Mouse (Mus musculus) layer of hippocampus, adult 9-11 months (tissue): Measurements from ENCODE around the gene Eml4.

Experiments used
- DNase-seq: peaks from one replicate; pipeline ENCODE4 v3.0.0; 2022

Gene Eml4

GRCm38 (mm10) chr17:83387161-83387560 lies 36.4 kb downstream of the Eml4 start:
- DNase-seq = no peak

DNA sequence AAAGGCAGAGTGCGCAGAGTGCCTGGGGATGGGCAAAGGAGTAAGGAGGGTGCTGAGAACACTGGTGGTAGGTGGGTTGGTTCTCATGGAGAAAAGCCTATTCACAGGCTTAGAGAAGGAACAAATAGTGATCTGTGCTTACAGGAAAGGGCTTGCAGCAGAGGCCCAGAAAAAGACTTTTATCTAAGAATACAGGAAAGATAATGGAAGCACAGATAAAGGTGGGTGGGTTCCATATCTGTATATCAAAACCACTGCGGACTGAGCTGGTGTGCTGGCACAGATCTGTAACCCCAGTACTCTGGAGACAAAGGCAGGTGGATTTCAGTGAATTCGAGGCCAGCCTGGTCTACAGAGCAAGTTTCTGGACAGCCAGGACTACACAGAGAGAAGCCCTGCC lies 43.3 kb downstream of the Eml4 start:
- no peak for DNase-seq

DNA sequence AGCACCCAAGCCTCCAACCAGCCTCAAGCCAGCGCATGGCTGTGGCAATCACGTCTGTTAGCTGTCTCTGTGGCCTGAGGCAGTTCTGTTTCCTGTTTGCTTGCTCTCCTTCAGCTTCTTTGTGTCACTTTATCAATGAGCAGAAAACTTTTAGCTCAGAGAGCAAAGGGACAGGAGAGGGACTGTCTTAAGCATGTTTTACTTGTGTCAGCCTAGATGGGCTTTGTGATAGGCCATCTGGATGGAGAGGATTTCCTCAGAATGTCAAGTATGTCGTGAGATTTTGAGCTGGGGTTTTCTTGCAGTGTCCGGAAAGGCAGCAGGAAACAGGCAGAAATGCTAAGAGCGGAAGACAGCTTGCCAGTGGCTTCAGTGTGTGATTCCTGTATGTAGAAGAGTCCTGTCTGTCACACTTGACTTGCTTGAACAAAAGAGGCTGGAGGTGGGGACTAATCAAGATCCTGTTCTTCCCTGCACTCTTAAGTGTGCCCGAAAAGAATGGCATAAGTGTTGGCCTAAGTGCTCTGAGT lies 46.9 kb downstream of the Eml4 start:
- no peak for DNase-seq

DNA sequence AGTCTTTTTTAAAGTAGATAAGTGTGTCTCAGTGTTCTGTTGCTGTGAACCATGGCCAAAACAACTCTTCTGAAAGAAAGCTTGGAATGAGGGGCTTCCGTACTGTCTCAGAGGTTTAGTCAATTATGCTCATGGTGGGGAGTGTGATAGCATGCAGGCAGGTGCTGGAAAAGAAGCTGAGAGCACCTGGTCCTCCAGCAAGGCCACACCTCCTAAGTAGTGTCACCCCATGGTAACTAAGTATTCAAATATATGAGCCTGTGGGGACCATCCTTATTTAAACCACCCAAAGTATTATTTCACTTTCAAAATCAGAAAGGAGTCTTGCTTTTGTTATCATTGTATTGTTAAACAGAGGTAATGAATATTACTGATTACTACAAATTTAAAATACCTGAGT lies 48.0 kb downstream of the Eml4 start:
- no peak for DNase-seq

DNA sequence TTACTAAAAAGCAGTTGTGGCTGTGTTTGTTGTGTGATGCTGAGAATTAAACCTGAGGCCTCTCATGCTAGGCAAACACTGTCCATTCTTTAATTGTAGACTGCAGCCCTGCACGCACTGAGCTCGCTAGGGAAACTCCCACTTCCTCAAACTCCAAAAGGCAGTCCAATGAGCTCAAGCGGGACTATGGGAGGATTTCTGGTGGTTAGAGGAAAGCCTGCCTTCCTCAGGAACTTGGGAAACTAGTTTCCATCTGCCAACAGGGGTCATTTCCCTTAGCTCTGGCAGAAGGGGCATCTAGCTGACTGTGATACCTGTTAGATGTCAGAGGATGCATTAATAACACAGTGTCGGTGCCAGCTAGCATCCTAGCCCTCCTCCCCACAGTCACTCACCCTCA lies 79.9 kb downstream of the Eml4 start:
- no peak for DNase-seq

DNA sequence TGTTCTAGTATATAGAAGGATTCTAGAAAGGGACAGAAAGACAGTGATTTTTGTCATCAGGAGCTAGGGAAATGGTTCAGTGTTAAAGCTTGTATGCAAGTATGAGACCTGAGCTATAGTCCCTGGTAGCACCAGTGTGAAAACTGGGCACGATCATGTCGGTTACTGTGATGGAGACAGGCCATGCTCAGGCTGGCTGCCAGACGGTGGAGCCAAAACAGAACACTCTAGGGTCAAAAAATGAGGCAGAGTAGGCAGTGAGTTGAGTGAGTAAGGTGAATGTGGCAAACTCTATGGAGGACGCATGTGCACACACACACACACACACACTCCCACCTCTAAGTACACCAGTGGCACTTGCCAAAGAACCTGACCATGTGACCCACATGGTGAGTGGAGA lies 92.7 kb downstream of the Eml4 start:
- DNase-seq = no peak

DNA sequence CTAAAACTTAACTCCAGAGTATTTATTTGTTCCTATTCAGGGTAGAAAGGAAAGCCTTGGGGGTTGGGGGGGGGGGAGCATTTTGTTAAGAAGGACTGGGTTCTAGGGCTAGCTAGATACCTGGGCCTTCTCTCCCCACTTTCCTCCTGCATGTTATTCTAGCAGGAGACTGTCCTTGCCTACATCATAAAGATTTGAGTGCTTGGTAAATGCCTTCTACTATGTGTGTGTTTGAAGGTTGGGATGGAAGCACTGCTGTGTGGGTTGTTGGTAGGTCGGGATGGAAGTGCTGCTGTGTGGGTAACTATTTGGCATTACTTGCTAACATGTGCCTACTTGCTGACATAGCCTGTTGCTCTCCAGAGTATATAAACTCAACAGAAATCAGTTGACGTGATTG lies 98.9 kb downstream of the Eml4 start:
- DNase-seq = no peak

DNA sequence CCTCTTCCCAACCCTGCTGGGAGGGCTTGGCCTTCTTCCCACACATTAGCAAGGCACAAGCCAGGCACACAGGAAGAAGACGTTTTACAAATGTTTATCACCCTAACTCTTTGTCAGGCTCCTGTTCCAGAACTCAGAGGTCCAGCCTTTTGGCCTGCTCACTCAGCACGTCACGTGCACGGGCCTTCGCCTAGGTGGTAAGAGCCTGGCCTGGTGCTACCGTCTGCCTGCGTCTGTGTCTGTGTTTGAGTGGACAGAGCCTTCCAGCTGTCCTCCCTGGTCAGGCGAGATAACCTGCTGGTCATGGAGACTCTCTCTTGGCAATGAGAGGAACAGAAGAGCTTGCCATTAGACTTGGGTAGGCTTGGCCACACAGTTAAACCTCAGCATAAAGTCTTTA lies 100.6 kb downstream of the Eml4 start:
- DNase-seq = no peak

GRCm38 (mm10) chr17:83451796-83452195 lies 101.1 kb downstream of the Eml4 start:
- no peak for DNase-seq

GRCm38 (mm10) chr17:83452451-83452850 lies 101.7 kb downstream of the Eml4 start:
- DNase-seq = no peak

- no peak for DNase-seq
Observed at GRCm38 (mm10) chr17:83453587-83453986, 102.9 kb downstream of the Eml4 start.

- DNase-seq = no peak
Observed at GRCm38 (mm10) chr17:83457271-83457670, 106.5 kb downstream of the Eml4 start.

GRCm38 (mm10) chr17:83465969-83466368 lies 115.2 kb downstream of the Eml4 start:
- DNase-seq = no peak

DNA sequence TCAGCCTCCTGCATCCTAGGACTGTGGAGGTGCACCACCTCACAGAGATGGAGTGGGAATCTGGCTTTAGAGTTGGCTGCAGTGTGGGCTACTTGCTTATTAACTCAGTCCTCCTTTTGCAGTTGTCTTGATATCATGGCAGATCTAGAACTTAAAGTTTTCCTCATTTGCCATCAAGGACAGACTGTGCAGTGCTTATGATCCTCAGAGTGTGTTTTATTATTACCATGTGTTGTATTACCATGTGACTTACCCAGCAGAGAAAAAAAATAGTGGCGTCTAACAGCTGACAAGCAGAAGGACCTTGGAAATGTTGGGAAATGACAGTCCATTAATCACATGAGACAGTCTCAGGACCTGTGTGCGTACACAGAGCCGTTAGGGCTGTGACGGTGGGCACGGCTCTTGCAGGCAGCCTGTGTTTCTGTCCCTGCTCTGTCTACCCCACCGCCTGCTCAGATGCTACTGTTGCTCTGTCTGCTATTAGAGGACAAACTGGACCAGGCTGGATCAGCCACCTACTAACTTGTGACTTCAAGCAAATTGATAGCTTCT lies 116.0 kb downstream of the Eml4 start:
- DNase-seq = no peak

DNA sequence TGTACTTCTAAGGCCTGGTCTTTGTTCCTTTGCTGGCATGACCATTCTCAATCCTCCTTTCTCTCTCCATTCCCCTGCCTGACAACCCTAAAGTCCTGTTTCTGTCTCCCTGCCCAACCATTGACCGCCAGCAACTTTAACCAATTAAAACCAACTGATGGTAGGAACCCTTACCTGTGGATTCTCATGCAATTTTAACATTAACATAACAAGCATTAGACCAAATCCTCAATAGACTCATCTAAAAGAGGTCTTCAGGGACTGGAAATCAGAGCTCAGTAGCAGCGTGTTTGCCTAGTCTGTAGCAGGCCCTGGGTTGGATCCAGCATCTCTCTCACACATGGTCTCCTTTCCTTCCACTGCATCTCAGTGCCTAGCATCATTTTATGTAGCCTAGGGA lies 118.9 kb downstream of the Eml4 start:
- no peak for DNase-seq

DNA sequence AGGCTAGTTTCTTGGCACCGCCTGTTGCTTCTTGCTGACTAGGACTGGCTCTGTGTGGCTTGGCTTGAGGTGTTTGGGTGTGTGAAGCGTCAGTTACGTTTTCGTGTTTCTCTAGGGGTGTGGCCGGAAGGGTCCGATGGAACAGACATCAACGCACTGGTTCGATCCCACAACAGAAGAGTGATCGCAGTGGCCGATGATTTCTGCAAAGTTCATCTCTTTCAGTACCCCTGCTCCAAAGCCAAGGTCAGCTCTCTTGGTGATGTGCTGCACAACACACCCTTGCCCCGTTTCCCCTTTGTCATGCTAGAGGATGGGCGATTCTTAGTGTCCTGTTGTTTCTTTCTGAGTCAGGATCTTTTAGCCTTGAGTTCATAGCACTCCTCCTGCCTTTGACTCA lies 126.4 kb downstream of the Eml4 start:
- no peak for DNase-seq

DNA sequence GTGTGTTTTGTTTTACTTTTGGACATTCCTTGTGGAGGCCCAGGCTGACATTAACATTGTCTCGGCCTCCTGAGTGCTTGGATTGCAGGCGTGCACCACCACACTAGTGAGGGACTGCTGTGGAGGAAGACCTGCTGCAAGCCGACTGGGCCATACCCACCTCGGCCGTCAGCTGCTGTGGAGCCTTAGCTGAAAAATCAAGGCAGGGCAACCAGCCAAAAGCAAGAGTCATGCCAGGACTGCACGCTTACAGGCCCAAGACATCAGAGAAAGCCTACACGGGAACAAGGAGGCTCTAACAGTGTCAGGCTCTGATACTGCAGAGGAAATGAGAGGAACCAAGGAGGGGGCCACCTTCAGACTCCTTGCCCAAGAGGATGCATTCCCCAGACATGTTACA lies 130.8 kb downstream of the Eml4 start:
- DNase-seq = no peak

DNA sequence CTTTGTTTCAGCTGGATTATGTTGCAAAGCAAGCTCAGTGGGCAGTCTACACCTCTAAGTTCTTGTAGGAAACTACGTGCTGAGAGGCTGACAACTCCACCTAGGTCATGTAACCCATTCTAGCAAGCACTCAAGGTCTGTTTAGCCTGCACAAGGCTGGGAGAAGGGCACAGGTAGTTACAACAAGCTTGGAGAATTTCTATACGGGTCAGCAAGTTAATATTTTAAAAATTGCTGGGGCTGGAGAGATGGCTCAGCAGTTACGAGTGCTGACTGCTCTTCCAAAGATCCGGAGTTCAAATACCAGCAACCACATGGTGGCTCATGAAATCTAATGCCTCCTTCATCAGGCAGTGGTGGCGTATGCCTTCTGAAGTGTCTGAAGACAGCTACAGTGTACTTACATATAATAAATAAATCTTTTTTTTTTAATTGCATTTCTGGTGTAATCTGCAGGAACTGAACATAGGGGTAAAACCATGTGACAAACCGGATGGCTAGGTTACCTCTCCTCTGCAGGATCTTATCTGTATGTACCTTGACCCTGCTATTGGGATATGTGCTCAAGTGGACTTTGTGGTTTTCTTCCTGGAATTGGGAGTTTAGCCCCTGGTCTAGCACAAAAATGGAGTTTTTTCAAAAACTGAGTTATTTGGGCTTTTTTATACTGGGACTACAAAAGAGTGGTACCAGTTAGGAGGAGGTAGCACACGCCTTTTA lies 132.2 kb downstream of the Eml4 start:
- no peak for DNase-seq

DNA sequence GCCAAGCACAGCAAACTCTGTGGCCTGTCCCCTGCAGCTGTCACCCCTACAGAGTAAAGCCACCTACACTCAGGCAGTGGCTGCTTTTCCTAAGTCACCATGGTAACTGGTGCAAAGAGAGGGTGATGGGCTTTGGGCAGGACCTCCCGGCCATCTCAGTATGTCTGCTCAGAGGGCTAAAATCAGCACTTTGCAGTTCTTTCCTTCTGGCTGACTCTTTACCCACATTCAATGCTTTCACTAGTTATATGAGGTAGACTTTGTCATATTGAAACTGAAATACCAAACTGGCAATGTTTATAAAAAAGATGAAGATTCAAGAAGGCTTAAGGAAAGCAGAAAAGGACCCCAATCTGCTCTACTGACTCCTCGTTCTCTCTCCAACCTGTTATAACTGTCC lies 133.1 kb downstream of the Eml4 start:
- no peak for DNase-seq

DNA sequence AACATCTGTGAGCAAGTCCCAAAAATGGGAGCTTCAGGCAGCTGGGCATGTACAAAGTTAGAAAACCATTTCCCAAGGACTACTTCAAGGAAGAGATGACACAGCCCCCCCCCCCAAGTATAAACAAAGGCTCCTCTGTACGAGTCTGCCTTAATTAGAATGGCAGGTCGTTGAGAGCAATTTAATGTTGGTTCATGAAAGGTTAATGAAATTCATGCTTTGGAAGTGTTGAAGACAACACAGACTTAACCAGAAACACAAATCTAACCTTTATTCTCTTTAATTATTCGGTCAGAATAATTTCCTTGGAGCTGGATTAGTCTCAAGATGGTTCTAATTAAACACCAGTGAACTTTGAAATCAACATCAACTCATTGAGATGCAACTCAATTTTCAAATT lies 137.0 kb downstream of the Eml4 start:
- no peak for DNase-seq

GRCm38 (mm10) chr17:83498889-83499288 lies 148.2 kb downstream of the Eml4 start:
- no peak for DNase-seq

DNA sequence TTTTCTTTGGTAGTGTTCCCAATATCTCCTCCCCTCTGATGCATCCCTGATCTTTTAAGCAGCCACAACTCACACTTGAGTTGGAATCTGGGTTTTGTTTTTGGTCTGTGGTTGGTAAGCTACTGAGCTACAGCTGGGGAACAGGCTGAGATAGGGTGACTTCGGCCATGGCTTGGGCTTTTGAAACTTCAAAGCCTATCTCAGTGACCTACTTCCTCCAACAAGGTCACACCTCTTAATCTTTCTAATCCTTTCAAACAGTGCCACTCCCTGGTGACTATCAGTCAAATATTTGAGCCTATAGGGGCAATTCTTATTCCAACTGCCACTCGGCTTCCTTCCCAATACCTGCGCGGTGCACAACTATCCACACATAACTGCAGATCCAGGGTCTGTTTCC lies 149.0 kb downstream of the Eml4 start:
- DNase-seq = no peak

GRCm38 (mm10) chr17:83503693-83504092 lies 153.0 kb downstream of the Eml4 start:
- DNase-seq = no peak

DNA sequence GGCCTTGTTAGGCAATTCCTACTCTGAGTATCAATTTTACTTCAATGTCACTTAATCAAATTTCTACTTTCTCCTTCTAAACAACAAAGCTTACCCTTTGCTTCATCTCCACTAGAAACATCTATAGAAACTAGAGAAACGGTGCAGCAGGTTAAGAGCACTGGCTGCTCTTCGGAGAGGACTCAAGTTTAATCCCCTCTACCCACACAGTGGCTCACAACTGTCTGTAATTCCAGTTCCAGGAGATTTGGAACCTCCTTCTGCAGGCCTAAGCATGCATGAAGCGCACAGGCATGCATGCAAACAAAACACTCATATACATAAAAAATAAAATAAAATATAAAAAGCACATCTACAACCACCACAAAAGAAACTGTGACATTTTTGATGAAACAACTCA lies 161.4 kb downstream of the Eml4 start:
- DNase-seq = no peak

DNA sequence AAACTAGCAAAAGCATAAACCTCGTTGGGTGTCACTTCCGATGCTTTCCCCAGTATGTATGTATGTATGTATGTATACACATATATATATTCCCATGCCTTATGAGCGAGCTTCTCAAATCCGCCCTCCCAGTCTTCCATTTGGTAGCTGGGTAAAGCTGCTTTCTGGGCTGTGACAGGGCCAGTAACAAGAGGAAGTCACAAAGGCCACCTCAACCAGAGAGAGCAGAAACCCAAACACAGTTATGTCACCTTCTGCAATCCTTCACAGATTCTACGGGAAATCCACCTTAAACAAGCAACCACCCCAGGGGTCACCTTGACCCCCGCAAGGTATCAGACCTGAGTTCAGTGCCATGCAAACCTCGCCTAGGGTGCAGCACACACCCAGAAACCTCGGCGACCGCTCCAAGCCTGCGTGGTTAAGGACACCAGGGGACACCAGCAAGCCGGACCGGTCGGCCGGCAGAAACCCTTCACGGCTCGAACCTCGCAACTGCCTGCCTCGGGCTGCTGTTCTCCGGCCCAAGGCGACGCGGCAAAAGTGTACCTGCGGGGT lies 163.0 kb downstream of the Eml4 start:
- no peak for DNase-seq
